Mouse (Mus musculus) CH12F3 (cell line): ENCODE measurements around the gene Snx9.

Experiments
- in situ Hi-C: fragments of 300-500 bp; cut with MboI; formaldehyde crosslinking; loops from 2 replicates; pipeline ENCODE4 v1.14.3; 2020; ENCODE audit warnings: low sequenced_read_pairs

Snx9 gene

GRCm38 (mm10) chr17:5958229-5958628, 117.1 kb downstream of the Snx9 start:
- in situ Hi-C loops: no loop called here

GRCm38 (mm10) chr17:5958636-5959035, 117.5 kb downstream of the Snx9 start:
- in situ Hi-C loops: no loop called here

GRCm38 (mm10) chr17:5959096-5959495, 118.0 kb downstream of the Snx9 start:
- in situ Hi-C loops: no loop called here

DNA sequence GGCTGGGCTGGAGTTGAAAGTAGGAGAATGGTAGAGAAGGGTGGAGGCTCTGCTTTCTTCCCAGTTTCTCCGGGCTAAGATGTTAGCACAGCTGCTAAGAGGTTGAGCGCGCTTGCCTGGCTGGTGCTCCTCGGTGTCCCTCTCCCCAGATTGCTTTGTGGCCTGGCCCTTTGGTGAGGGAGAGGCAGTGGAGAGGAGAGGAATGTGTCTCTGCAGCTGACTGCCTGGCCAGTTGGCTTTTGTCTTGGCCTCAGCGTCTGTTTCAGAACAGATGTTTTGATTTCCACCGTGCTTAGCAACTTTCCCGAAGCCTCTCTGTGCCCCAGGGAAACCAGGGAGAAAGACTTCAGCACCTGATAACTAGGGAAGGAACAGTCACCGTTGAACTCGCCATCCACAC, 118.7 kb downstream of the Snx9 start:
- in situ Hi-C loops: no loop called here

- in situ Hi-C loops: no loop called here
These were observed 122.6 kb downstream of the Snx9 start for GRCm38 (mm10) chr17:5963766-5964165.

- in situ Hi-C loops: no loop called here
These were observed 124.1 kb downstream of the Snx9 start for GRCm38 (mm10) chr17:5965084-5965781.

- in situ Hi-C loops: no loop called here
These were observed 125.6 kb downstream of the Snx9 start for GRCm38 (mm10) chr17:5966706-5967105.

GRCm38 (mm10) chr17:5968562-5968961, 127.4 kb downstream of the Snx9 start:
- in situ Hi-C loops: no loop called here

DNA sequence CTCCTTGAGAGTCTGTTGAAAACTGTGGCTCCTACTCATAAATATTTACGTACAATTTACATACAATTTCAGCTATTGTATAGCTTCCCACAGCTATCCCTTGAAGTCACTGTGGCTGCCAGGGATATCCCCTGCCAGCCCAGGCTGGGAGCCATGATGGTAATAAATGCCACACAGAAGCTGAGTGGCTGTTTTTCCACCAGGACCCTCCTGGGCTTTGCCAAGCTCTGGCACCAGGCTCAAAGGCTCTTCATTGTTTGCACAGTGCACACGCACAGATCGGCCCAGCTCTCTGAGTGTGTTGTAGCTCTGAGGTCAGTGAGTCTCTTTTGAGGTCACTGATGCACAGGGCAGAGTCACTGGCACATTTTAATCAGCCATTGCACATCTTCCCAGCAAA, 128.1 kb downstream of the Snx9 start:
- in situ Hi-C loops: no loop called here

DNA sequence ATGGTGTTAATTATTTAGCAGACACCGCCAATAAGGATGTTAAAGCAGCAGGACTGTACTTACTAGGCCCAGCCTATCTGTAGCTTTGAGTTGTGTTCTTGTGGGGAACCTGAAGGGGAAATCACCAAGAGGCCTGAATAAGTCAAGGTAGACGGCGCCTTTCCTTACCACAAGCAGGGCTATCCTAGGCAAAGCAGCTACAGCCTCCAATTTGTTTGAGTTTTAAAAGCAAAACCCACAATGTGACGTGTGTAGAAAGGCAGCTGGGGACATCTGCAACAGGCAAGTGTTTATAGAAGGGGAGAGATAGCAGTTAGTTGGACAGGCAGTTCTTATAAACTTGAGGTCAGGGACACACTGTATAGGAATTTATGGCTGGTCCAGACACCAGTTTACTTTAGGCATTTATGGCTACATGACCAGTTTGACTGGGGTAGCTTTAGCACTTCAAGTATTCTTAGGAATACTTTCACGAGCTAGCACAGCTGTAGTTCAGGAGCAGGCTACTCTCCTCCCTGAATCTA, 129.2 kb downstream of the Snx9 start:
- in situ Hi-C loops: no loop called here

- in situ Hi-C loops: no loop called here
These were observed 132.4 kb downstream of the Snx9 start for GRCm38 (mm10) chr17:5973536-5973935.

DNA sequence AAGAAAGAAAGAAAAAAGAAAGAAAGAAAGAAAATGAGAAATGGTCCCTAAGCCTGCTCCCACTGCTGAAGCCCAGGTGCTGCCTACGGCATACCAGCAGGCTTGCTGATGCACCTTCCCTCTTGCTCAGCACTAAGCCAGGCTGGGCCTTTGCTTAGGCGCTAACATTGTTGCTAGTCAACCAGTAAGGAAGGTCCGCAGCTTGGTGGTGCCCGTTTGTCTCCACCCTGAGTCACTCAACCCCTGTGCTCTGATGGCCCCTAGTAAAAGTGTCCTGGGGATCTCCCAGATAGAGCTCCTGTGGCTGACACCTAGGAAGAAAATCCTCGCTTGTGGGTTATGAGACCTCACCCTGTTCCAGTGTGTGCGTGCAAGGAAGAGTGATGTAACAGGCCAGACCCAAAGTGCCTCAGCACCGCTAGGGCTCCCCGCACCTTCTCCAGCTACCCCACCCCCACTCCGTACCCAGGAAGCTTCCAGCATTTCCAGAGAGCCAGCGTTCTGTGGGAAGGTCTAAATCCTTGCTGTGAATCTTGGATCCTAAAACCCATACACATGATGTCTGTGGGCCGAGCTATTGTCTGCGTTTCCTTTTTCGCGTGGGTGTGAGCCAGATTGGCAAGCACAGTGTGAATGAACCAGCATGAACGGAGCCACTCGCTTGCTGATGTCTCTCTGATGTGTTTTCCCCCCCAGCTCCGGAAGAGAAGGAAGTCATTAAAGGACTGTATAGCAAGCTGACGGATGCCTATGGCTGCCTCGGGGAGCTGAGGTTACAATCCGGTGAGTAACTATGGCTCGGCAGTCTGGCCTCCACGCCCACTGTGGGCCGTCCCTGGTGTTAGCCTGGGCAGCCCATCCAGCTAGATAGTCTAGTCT, 134.2 kb downstream of the Snx9 start:
- in situ Hi-C loops: no loop called here

DNA sequence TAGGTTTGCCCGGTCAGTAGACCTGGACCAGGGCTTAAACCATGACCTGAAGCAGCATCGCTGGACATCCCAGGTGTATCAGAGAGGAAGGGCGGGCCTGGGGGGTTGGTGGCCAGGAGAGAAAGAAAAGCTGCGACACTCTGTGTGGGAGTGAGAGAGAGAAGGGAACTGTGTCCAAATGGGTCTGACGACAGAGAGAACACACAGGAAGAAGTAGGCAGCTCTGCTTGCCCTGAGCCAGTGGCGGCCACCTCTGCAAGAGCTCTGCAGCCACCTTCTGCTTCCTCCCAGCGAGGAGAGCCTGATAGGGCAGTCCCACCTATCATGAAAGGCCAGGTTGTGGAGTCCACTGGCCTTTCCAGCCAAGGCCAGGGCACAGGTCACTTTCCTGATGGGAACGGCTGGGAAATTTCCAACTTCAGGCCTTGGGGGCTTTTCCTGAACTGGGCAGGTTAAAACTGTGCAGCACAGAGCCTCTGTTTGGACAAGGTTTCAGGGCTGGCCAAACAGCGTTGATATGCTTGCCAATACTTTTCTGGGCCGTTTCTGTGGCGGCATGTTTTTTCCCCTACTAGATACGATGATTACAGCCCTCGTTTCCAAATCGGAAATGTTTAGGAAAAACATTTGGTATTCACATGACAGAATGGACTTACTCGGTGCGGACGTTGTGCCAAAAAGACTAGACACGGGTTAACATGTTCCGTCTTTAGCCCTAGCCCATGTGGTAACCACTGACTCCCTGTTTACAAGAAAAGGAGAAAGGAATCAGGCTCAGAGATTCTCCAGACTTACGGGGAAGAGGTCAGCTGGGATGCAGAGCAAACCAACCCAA, 135.3 kb downstream of the Snx9 start:
- in situ Hi-C loops: no loop called here

DNA sequence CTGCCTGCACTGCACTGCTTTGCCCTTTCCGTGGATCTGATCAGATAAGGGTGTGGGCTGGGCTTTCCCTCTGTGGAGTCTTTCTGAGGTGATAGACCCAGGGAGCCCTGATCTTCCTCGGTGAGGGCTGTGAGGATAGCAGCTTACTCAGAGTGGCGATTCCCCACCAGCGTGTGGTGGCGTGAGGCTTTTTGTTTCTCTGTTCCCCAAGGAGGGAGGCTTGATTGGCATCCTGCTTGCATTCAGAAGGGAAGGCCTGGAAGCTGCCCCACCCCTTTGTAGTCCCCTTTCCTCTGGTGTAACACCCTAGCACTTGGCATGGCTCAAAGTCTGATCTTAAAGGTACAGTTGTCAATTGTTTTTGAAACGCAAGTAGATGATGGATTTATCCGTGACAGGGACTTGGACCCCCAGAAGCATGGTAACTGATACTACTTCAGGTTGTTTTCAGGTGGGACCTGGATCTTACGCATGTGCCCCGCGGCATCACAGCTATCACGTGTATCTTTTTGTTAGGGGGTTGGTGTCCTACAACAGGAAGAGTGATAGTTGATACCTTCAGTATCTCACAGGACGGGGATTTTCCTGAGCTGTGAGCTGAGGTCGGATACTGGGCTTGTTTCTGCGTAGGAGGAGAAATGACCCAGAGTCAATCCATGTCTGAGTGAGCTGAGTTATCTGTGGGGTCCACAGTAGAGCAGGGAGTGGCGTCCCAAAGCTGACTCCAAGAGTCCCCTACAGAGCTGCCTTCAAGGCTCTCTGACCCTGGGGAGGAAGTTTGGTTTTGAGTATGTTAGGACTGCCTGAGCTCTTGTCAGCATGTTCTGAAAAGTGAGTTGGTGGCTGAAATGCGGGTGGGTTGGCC, 136.2 kb downstream of the Snx9 start:
- in situ Hi-C loops: no loop called here

GRCm38 (mm10) chr17:5977921-5978504, 136.9 kb downstream of the Snx9 start:
- in situ Hi-C loops: no loop called here

- in situ Hi-C loops: no loop called here
These were observed 137.5 kb downstream of the Snx9 start for GRCm38 (mm10) chr17:5978505-5979077.

DNA sequence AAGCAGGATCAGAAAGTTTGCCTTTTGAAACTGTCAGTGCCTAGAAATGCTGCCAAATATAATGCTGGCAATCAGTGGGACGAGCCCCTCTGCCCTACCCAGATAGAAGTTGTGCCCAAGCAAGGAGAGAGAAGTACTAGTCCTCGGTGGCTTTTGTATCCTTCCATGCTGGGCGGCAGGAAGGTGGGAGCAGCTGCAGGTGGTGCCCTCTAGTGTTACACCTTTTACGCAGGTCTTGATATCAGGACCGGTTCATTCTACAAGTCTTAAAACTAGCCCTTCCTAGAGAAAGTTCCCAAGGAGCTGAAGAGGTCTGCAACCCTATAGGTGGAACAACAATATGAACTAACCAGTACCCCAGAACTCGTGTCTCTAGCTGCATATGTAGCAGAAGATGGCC, 139.7 kb downstream of the Snx9 start:
- in situ Hi-C loops: no loop called here
